Mouse (Mus musculus): ENCODE data around the gene Itga3.

GRCm38 (mm10) chr11:95044185-95044870 lies 32.3 kb downstream of the Itga3 start:
- TF ChIP-seq POLR2A (IDR thresholded peaks at IDR 0.05; ENCODE audit: insufficient read depth, low read length) (no peak), CTCF (IDR thresholded peaks at IDR 0.05; ENCODE audit: low read depth, low read length) (no peak), EP300 (IDR thresholded peaks at IDR 0.05; ENCODE audit: insufficient read depth, low read depth, low read length) (no peak)
